Mouse (Mus musculus) ES-E14 (cell line): ENCODE data around the gene Cradd.

ENCODE experiments used
- HCFC1 ChIP-seq: IDR thresholded peaks from 2 replicates; pipeline ENCODE4 v1.6.1; 2012; ENCODE audit warnings: low read length, inconsistent platforms, borderline replicate concordance; ENCODE audit not compliant: insufficient read depth
- ZC3H11A ChIP-seq: IDR thresholded peaks from 2 replicates; pipeline ENCODE4 v1.6.1; 2012; ENCODE audit warnings: low read depth, mild to moderate bottlenecking, inconsistent platforms, low read length, borderline replicate concordance
- ZNF384 ChIP-seq: IDR thresholded peaks from 2 replicates; pipeline ENCODE4 v1.6.1; 2012; ENCODE audit warnings: low read depth, low read length, inconsistent platforms

- no peak for TF ChIP-seq ZNF384
- TF ChIP-seq HCFC1, result no peak
- TF ChIP-seq ZC3H11A, result no peak
Measured at GRCm38 (mm10) chr10:95283434-95283833, 40.5 kb downstream of the Cradd start.
